Comparison of ENCODE assay signal across 1 mouse cellular context in the genomic region with DNA sequence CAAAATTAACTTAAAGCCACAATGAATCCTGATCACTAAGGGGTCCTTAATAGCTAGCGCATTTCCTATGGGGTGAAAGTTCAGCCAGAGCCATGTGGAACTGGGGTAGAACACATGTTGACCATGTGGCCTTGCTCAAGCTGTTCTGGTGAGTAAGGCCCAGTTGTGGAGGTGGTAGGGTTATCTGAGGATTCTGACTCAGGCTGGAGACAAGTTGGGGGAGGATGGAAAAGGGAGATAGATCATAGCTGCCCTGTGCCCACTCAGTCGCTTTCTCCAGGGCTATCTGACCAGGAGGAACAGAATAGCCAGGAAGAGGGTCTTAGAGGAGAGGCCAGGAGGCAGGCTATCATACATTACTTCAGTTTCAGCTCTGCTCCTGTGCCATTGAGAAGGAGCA.
TF ChIP-seq lines count a peak whose summit lies in the region.

No protein-coding gene starts in this region.

TF ChIP-seq in myocyte, 11 proteins besides CTCF, POLR2A, EP300 and RAD21:
- TF ChIP-seq MAX (IDR thresholded peaks at IDR 0.05; ENCODE audit: low read depth) (no peak), POLR2AphosphoS2 (IDR thresholded peaks at IDR 0.05; ENCODE audit: insufficient read length, low read depth) (peak; percentile 7)
